Mouse (Mus musculus): ENCODE measurements at regions not wholly inside any gene's neighbourhood (a gene's known extent, or its start where the extent isn't known, plus 50 kb on each side); places are given as distances from the start of the nearest gene placed in this dataset.

GRCm38 (mm10) chr12:25293470-25294178 is 196.7 kb upstream of the Id2 start:
- no peak for DNase-seq

- no peak for DNase-seq
These were observed 192.4 kb upstream of the Id2 start for GRCm38 (mm10) chr12:25289381-25289780.

- DNase-seq, result no peak
These were observed 186.9 kb upstream of the Id2 start for GRCm38 (mm10) chr12:25283808-25284207.

GRCm38 (mm10) chr12:25281438-25281837 is 184.5 kb upstream of the Id2 start:
- DNase-seq, result no peak

- no peak for DNase-seq
These were observed 176.8 kb upstream of the Id2 start for GRCm38 (mm10) chr12:25273631-25274305.

GRCm38 (mm10) chr12:25272752-25273125 is 175.8 kb upstream of the Id2 start:
- DNase-seq, result no peak

GRCm38 (mm10) chr12:25272114-25272751 is 175.3 kb upstream of the Id2 start:
- no peak for DNase-seq

GRCm38 (mm10) chr12:25269878-25270277 is 172.9 kb upstream of the Id2 start:
- no peak for DNase-seq

- no peak for DNase-seq
These were observed 172.2 kb upstream of the Id2 start for GRCm38 (mm10) chr12:25268871-25269850.

- DNase-seq, result no peak
These were observed 171.4 kb upstream of the Id2 start for GRCm38 (mm10) chr12:25268323-25268722.

GRCm38 (mm10) chr12:25267572-25268115 is 170.7 kb upstream of the Id2 start:
- DNase-seq, result no peak

GRCm38 (mm10) chr12:25266701-25267571 is 170.0 kb upstream of the Id2 start:
- DNase-seq, result no peak

- no peak for DNase-seq
These were observed 168.9 kb upstream of the Id2 start for GRCm38 (mm10) chr12:25265560-25266525.

GRCm38 (mm10) chr12:25265066-25265465 is 168.1 kb upstream of the Id2 start:
- no peak for DNase-seq

- no peak for DNase-seq
These were observed 167.5 kb upstream of the Id2 start for GRCm38 (mm10) chr12:25264408-25264807.

GRCm38 (mm10) chr12:25262461-25262860 is 165.5 kb upstream of the Id2 start:
- no peak for DNase-seq

- no peak for DNase-seq
These were observed 162.2 kb upstream of the Id2 start for GRCm38 (mm10) chr12:25259123-25259522.

GRCm38 (mm10) chr12:25256268-25256667 is 159.3 kb upstream of the Id2 start:
- no peak for DNase-seq

- DNase-seq, result no peak
These were observed 157.8 kb upstream of the Id2 start for GRCm38 (mm10) chr12:25254716-25255115.

All from adrenal gland, adult 8-10 months (tissue).